Mouse (Mus musculus) midbrain, embryonic 14.5 days (tissue): ENCODE measurements around the gene Itgb2. TPM values are rescaled to one million over a fixed set of nuclear protein-coding genes. Genes with fewer than 3 reads are reported as not detected.

ENCODE experiments used
- ATAC-seq: fragments of 200-750 bp; cut with Nextera tagmentation; 2 replicates; pipeline ENCODE4 v1.8.0; 2017; ENCODE audit warnings: moderate number of reproducible peaks, moderate library complexity; ENCODE audit not compliant: low FRiP score, low TSS enrichment
- DNase-seq: peaks from one replicate; pipeline ENCODE4 v3.0.0-alpha.2; 2015
- H3K27ac ChIP-seq: fragments of 300-500 bp; sonication (generic); replicated peaks from 2 replicates; pipeline ENCODE4 v1.5.1; 2014; ENCODE audit warnings: mild to moderate bottlenecking, low read depth, low read length, moderate library complexity
- H3K27me3 ChIP-seq: fragments of 300-500 bp; sonication (generic); 2 replicates; pipeline ENCODE4 v1.6.1; 2014; ENCODE audit warnings: low read length, control low read depth, mixed read lengths; ENCODE audit not compliant: control insufficient read depth, insufficient read depth
- H3K36me3 ChIP-seq: fragments of 300-500 bp; sonication (generic); 2 replicates; pipeline ENCODE4 v1.6.1; 2014; ENCODE audit warnings: low read length, control low read depth; ENCODE audit not compliant: control insufficient read depth, insufficient read depth
- H3K4me1 ChIP-seq: fragments of 300-500 bp; sonication (generic); 2 replicates; pipeline ENCODE4 v1.6.1; 2014; ENCODE audit warnings: mild to moderate bottlenecking, antibody characterized with exemption, low read length, control low read depth; ENCODE audit not compliant: control insufficient read depth, insufficient read depth
- H3K4me2 ChIP-seq: fragments of 300-500 bp; sonication (generic); 2 replicates; pipeline ENCODE4 v1.6.1; 2014; ENCODE audit warnings: mild to moderate bottlenecking, low read length, moderate library complexity
- H3K4me3 ChIP-seq: fragments of 300-500 bp; sonication (generic); replicated peaks from 2 replicates; pipeline ENCODE4 v1.5.1; 2014; ENCODE audit warnings: low read depth, low read length
- H3K9ac ChIP-seq: fragments of 300-500 bp; sonication (generic); replicated peaks from 2 replicates; pipeline ENCODE4 v1.6.1; 2014; ENCODE audit warnings: mild to moderate bottlenecking, low read length, moderate library complexity
- H3K9me3 ChIP-seq: fragments of 300-500 bp; sonication (generic); 2 replicates; pipeline ENCODE4 v1.6.1; 2016; ENCODE audit warnings: low read length, control low read depth, mixed read lengths; ENCODE audit not compliant: control insufficient read depth
- WGBS: fragments of 180-500 bp; shearing (Covaris S2); extraction: QIAGEN DNeasy Blood & Tissue Kit; methylation state at CpG from one replicate; pipeline ENCODE4 v1.1.7; 2014; 5-methylcytosine and 5-hydroxymethylcytosine counted together
- polyA plus RNA-seq: library from polyadenylated mRNA; unstranded; fragments of >200 nt; fragmentation: Nextera tagmentation; extraction: Ambion mirVana; gene quantifications from 2 replicates; pipeline ENCODE4 v1.2.1, GENCODE M21; 2014

The Itgb2 gene
- polyA plus RNA-seq, 1 experiment from 2014 or later = 0.91 TPM

GRCm38 (mm10) chr10:77552162-77552561 lies 22.1 kb downstream of the Itgb2 start:
- Histone ChIP-seq H3K27ac (no peak overlapping the region), H3K36me3 (no peaks in the 10 kb centered on the region), H3K27me3 (no peaks in the 10 kb centered on the region), H3K4me1 (no peaks in the 10 kb centered on the region), H3K9me3 (no peaks in the 10 kb centered on the region), H3K9ac (no peak overlapping the region), H3K4me3 (no peak overlapping the region), H3K4me2 (no peak overlapping the region)
- DNase-seq (no peak), ATAC-seq (no peak)
- WGBS = 91% methylated on average over 5 of the region's 5 CpGs

GRCm38 (mm10) chr10:77553285-77553684 lies 23.2 kb downstream of the Itgb2 start:
- H3K4me2 ChIP-seq = no peak overlapping the region
- H3K27me3 ChIP-seq = no peaks in the 10 kb centered on the region
- ATAC-seq (no peak), DNase-seq (no peak)
- no peaks in the 10 kb centered on the region for H3K4me1 ChIP-seq
- H3K36me3 ChIP-seq = no peaks in the 10 kb centered on the region
- 83% methylated on average over 4 of the region's 4 CpGs for WGBS
- H3K4me3 ChIP-seq = no peak overlapping the region
- H3K9me3 ChIP-seq = no peaks in the 10 kb centered on the region
- H3K9ac ChIP-seq = no peak overlapping the region
- no peak overlapping the region for H3K27ac ChIP-seq

GRCm38 (mm10) chr10:77554918-77555317 lies 24.9 kb downstream of the Itgb2 start:
- Histone ChIP-seq H3K36me3 (no peaks in the 10 kb centered on the region), H3K4me2 (no peak overlapping the region), H3K4me1 (no peaks in the 10 kb centered on the region), H3K9me3 (no peaks in the 10 kb centered on the region), H3K4me3 (no peak overlapping the region), H3K27me3 (no peaks in the 10 kb centered on the region), H3K27ac (no peak overlapping the region), H3K9ac (no peak overlapping the region)
- DNase-seq (no peak), ATAC-seq (no peak)
- WGBS = 90% methylated on average over 4 of the region's 4 CpGs

GRCm38 (mm10) chr10:77556631-77557030 lies 26.6 kb downstream of the Itgb2 start:
- H3K4me1 ChIP-seq = no peaks in the 10 kb centered on the region
- WGBS = 94% methylated on average over 7 of the region's 7 CpGs
- H3K4me2 ChIP-seq = no peak overlapping the region
- H3K9me3 ChIP-seq = no peaks in the 10 kb centered on the region
- no peak overlapping the region for H3K27ac ChIP-seq
- H3K36me3 ChIP-seq = no peaks in the 10 kb centered on the region
- no peak overlapping the region for H3K9ac ChIP-seq
- ATAC-seq = no peak
- H3K27me3 ChIP-seq = no peaks in the 10 kb centered on the region
- no peak overlapping the region for H3K4me3 ChIP-seq
- no peak for DNase-seq

GRCm38 (mm10) chr10:77557641-77558040 lies 27.6 kb downstream of the Itgb2 start:
- H3K4me2 ChIP-seq = no peak overlapping the region
- no peaks in the 10 kb centered on the region for H3K9me3 ChIP-seq
- H3K27me3 ChIP-seq = no peaks in the 10 kb centered on the region
- no peak overlapping the region for H3K4me3 ChIP-seq
- no peaks in the 10 kb centered on the region for H3K36me3 ChIP-seq
- ATAC-seq (no peak), DNase-seq (no peak)
- H3K4me1 ChIP-seq = no peaks in the 10 kb centered on the region
- WGBS = 84% methylated on average over 4 of the region's 4 CpGs
- no peak overlapping the region for H3K27ac ChIP-seq
- no peak overlapping the region for H3K9ac ChIP-seq

GRCm38 (mm10) chr10:77560090-77560489 lies 30.0 kb downstream of the Itgb2 start:
- Histone ChIP-seq H3K4me3 (no peak overlapping the region), H3K4me1 (no peaks in the 10 kb centered on the region), H3K4me2 (no peak overlapping the region), H3K36me3 (no peaks in the 10 kb centered on the region), H3K9ac (no peak overlapping the region), H3K9me3 (no peaks in the 10 kb centered on the region), H3K27me3 (no peaks in the 10 kb centered on the region), H3K27ac (no peak overlapping the region)
- WGBS = 88% methylated on average over 11 of the region's 11 CpGs
- ATAC-seq = no peak
- DNase-seq = no peak

GRCm38 (mm10) chr10:77560830-77561229 lies 30.8 kb downstream of the Itgb2 start:
- no peaks in the 10 kb centered on the region for H3K27me3 ChIP-seq
- 91% methylated on average over 9 of the region's 9 CpGs for WGBS
- ATAC-seq = no peak

GRCm38 (mm10) chr10:77561508-77561907 lies 31.5 kb downstream of the Itgb2 start:
- DNase-seq = no peak
- Histone ChIP-seq H3K9me3 (no peaks in the 10 kb centered on the region), H3K27me3 (no peaks in the 10 kb centered on the region), H3K4me1 (no peaks in the 10 kb centered on the region), H3K9ac (no peak overlapping the region), H3K36me3 (no peaks in the 10 kb centered on the region), H3K27ac (no peak overlapping the region), H3K4me3 (no peak overlapping the region), H3K4me2 (no peak overlapping the region)
- ATAC-seq = no peak
- 76% methylated on average over 2 of the region's 2 CpGs for WGBS

More at GRCm38 (mm10) chr10:77560830-77561229, 30.8 kb downstream of the Itgb2 start:
- Histone ChIP-seq H3K9ac (no peak overlapping the region), H3K4me1 (no peaks in the 10 kb centered on the region), H3K4me3 (no peak overlapping the region), H3K27ac (no peak overlapping the region), H3K4me2 (no peak overlapping the region), H3K9me3 (no peaks in the 10 kb centered on the region), H3K36me3 (no peaks in the 10 kb centered on the region)
- DNase-seq = no peak

- no peaks in the 10 kb centered on the region for H3K36me3 ChIP-seq
- H3K27ac ChIP-seq = no peak overlapping the region
- 85% methylated on average over 8 of the region's 8 CpGs for WGBS
Measured at GRCm38 (mm10) chr10:77565005-77565404, 35.0 kb downstream of the Itgb2 start.

More at GRCm38 (mm10) chr10:77565005-77565404, 35.0 kb downstream of the Itgb2 start:
- Histone ChIP-seq H3K4me3 (no peak overlapping the region), H3K4me2 (no peak overlapping the region), H3K4me1 (no peaks in the 10 kb centered on the region), H3K27me3 (no peaks in the 10 kb centered on the region), H3K9me3 (no peaks in the 10 kb centered on the region), H3K9ac (no peak overlapping the region)
- DNase-seq (no peak), ATAC-seq (no peak)
